Mouse (Mus musculus): Measurements from ENCODE around the gene Hist2h2be.
"Not testable (repeated sequence)": the region's sequence is repeated elsewhere in the genome, so short reads cannot be mapped to it uniquely, and the experiment has no call there.

The Hist2h2be gene

DNA sequence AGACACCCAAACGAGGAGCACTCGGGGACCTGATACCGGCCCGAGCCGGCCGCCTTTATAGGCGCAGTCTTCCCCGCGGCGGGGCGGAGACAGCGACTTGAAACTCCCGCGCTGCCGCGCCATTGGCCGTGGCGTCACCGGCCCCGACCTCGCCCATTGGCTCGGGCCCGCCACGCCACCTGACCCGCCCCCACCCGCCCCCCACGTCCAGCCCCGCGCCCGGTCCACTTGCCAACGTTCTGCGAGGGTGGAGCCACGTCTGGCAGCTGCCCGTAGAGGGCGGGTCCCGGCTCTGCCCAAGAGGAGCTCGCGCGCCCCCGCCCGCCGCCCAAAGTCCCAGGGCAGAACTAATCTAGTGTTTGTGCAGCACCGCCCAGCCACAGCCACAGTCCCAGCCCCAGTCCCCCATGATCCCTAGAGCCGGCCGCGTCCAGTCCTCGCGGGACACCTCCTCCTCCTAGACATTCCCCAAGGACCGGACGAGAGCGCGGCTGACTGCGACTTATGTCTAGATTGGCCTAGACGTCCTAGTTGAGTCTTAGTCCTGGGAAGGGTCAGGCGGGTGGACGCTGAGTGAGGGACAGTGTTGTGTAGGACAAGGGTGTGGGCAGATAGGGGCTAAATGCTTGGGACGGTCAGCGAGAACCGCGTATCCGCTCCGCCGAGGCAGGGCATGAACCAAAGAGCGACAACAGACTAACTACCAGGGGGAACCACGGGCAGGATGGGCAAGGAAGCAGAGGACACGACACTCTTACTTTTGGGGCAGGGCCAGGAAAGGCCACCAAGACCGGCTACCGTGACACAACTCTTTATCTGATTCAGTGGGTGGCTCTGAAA lies 18.3 kb downstream of the Hist2h2be start, which contains the start of gene Hist2h3c2:
TSS of gene Hist2h3c2 (minus strand) at position 174 of the 840 bp plus-strand sequence.
- not testable (repeated sequence) for DNase-seq (ENCODE audit: low read depth, low spot score)

DNA sequence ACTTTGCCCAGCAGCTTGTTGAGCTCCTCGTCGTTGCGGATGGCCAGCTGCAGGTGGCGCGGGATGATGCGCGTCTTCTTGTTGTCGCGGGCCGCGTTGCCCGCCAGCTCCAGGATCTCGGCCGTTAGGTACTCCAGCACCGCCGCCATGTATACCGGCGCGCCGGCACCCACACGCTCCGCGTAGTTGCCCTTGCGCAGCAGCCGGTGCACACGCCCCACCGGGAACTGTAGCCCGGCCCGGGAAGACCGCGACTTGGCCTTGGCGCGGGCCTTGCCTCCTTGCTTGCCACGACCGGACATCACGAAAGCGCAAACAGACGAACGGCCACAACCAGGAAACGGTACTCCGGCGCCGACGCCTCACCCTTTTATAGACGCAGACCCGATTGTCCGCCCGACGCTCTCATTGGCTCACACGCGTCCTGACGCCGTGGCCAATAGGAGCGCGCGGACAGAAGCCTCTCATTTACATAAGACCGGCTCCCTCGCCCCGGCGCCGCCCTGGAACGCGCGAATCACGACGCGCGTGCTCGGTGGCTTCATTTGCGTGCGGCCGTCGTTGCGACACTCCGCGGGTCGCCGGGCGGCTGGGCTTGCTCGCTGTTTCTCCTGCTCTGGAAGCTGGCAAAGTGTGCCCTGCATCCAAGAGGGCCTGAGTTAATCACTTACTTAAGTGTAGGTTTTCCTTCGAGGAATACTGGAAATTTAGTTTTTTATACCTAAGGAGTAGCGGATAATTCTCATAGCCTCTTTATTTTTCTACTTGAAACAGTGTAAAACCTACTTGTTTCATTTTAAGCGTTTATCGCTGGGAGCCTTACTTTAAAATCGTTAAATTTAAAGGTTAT lies 19.3 kb downstream of the Hist2h2be start, which contains the start of gene Hist2h2aa2:
TSS of gene Hist2h2aa2 (minus strand) at position 328 of the 850 bp plus-strand sequence.
- DNase-seq (ENCODE audit: low read depth, low spot score) = not testable (repeated sequence)

- no peak for DNase-seq (ENCODE audit: low read depth, low spot score)
Observed at GRCm38 (mm10) chr3:96240799-96241197, 19.9 kb downstream of the Hist2h2be start.

DNA sequence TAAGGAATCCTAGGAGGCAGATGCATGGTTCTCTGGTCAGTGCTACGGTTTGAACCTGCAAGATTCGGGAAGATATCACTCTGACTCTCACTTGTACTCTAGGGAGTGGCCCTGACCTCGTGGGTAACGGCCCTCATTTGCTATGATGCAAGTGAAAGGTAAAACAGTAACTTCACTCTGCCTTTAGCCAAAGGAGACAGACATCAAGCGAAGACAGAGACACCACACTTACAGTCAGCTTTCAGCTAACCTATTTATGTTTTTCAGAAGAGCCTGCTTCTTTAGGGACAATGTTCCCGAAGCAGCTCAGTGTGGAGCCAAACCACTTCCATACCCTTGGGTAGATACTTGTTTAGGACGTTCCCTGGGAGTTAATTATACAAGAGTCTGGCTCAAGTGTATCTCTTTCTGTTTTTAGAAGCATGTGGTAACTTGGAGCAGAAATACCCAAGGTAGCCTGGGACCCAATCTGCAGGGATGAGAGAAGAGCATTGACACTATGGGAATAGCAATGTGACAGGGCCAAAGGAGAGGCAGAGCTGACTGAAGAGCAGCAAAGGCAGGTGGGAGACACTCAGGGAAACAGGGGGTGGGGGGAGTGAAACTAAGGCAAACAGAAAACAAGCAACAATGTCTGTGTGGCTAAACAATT lies 23.1 kb downstream of the Hist2h2be start:
- DNase-seq (ENCODE audit: low read depth, low spot score) = no peak

- not testable (repeated sequence) for DNase-seq (ENCODE audit: low read depth, low spot score)
Observed at GRCm38 (mm10) chr3:96245003-96245886, 24.3 kb downstream of the Hist2h2be start, which contains the start of gene Hist2h2aa1. TSS of gene Hist2h2aa1 (plus strand) at chr3:96245497.

- DNase-seq (ENCODE audit: low read depth, low spot score) = not testable (repeated sequence)
Observed at GRCm38 (mm10) chr3:96246018-96246417, 25.1 kb downstream of the Hist2h2be start.

DNA sequence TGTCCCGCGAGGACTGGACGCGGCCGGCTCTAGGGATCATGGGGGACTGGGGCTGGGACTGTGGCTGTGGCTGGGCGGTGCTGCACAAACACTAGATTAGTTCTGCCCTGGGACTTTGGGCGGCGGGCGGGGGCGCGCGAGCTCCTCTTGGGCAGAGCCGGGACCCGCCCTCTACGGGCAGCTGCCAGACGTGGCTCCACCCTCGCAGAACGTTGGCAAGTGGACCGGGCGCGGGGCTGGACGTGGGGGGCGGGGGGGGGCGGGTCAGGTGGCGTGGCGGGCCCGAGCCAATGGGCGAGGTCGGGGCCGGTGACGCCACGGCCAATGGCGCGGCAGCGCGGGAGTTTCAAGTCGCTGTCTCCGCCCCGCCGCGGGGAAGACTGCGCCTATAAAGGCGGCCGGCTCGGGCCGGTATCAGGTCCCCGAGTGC lies 25.5 kb downstream of the Hist2h2be start, which contains the start of gene Hist2h3c1:
TSS of gene Hist2h3c1 (plus strand) at position 259 of the 430 bp plus-strand sequence.
- DNase-seq (ENCODE audit: low read depth, low spot score) = not testable (repeated sequence)

GRCm38 (mm10) chr3:96247356-96248140 lies 26.6 kb downstream of the Hist2h2be start:
- DNase-seq (ENCODE audit: low read depth, low spot score) = no peak

- no peak for DNase-seq (ENCODE audit: low read depth, low spot score)
Observed at GRCm38 (mm10) chr3:96248141-96249033, 27.5 kb downstream of the Hist2h2be start.

- DNase-seq (ENCODE audit: low read depth, low spot score) = no peak
Observed at GRCm38 (mm10) chr3:96249034-96249345, 28.1 kb downstream of the Hist2h2be start.

DNA sequence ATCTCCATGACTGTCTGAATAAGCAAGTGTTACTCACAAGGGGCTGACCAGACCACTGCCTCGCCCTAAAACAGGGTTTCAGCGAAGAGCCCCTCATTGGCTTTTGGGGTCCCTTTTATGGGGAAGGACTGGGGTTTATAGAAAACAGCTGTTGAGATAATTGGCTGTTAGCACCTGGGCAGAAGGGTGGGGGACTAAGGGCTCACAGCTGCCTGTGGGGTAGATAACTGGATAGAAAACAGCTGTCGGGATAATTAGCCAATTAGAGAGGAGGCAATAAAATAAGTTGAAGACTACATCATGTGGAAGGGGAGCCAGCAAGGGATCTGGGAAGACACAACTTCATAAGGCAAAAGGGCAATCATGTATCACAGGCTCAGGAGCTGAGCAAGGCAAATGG lies 30.0 kb downstream of the Hist2h2be start:
- DNase-seq (ENCODE audit: low read depth, low spot score) = no peak

DNA sequence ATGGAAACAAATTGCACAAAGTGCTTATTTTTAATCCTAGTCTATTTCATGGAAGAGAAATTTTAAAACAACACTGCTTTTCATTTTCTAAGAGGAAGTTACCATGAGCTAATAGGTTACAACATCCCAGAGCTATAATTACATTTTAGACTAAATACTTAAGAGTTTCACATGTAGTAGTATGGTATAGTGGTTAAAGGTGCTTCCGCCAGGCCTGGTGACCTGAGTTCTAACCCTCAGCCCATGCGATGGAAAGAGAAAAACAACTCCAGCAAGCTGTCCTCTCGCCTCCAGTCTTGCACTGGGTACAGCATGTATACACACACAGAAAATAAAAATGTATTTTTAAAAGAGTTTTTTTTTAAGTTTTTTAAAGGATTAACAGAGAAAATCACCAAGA lies 30.9 kb downstream of the Hist2h2be start:
- no peak for DNase-seq (ENCODE audit: low read depth, low spot score)

GRCm38 (mm10) chr3:96254683-96255355 lies 33.9 kb downstream of the Hist2h2be start:
- no peak for DNase-seq (ENCODE audit: low read depth, low spot score)

GRCm38 (mm10) chr3:96255926-96256593 lies 35.1 kb downstream of the Hist2h2be start:
- DNase-seq (ENCODE audit: low read depth, low spot score) = no peak

GRCm38 (mm10) chr3:96257190-96257589 lies 36.3 kb downstream of the Hist2h2be start:
- no peak for DNase-seq (ENCODE audit: low read depth, low spot score)

- DNase-seq (ENCODE audit: low read depth, low spot score) = no peak
Observed at GRCm38 (mm10) chr3:96260220-96260619, 39.3 kb downstream of the Hist2h2be start.

- no peak for DNase-seq (ENCODE audit: low read depth, low spot score)
Observed at GRCm38 (mm10) chr3:96261623-96262022, 40.7 kb downstream of the Hist2h2be start.
